Mouse (Mus musculus): ENCODE data around the gene Lyve1.

Lyve1 gene

DNA sequence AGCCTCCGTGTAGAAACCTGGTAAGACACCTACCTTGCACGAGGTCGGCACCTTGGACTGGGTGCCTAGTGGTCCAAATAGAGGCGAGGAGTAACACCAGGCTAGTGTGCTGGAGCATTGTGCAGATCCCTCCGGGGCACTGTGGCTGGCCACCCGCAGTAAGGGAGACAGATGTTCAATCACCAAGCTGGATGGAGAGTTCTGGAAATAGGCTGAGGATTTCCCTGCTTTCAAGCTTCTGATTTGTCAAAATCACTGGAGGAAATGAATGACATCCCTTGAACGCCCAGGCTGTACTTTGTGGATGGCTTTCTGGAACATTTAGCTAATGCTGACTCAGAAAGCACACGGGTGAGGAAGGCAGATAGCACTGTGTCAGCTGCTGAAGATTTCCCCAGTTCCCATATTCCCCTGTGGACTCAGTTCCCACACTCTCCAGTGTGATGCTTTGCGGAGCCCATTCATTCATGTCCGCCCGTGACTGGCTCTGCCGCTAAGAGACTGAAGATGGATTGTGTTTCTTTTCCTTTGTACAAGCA, at the start of gene Lyve1:
TSS of gene Lyve1 (minus strand) at position 489 of the 539 bp plus-strand sequence.
- 71% methylated on average over 12 of the region's 12 CpGs for WGBS

DNA sequence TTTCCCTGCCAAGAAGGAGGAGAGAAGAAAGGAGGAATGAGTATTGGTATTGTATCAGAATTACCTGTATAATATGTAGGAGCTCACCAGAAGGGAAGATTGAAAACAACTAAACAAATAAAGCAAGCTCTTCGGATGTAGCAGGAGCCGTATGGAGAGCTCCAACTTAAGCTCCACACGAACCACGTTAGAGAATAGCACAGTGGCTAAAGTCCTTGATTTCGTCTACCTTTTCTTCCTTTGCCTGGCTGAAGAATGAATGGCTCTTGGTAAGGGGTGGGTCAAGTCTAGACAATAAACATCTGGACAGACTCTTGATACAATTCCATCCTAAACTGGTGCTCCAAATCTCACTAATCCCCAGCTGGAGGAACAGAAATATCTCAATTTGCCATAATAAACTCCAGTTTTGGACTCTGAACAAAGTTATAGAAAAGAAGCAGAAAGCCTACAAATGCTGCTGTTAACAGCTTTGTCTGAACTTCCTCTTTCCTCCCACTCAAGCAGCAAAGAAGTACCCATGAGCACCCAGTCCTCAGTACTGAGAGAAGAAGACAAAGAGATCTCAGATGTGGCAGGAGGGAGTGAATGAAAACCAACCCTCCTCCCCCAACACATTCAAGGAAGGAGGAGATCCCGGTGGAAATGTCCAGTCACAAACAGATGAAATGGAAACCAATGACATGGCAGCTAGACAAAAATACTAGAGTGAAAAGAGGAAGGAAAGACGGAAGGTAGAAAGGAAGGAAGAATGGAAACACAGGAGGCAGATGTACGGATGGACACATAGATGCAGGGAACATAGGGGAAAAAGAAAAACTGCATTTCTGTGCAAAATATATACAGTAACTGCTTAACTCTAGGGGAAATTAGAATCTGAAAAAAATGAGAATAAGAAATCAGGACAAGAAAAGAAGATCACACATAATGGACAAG, 45.4 kb upstream of the Lyve1 start:
- WGBS, result 63% methylated on average over 8 of the region's 8 CpGs

DNA sequence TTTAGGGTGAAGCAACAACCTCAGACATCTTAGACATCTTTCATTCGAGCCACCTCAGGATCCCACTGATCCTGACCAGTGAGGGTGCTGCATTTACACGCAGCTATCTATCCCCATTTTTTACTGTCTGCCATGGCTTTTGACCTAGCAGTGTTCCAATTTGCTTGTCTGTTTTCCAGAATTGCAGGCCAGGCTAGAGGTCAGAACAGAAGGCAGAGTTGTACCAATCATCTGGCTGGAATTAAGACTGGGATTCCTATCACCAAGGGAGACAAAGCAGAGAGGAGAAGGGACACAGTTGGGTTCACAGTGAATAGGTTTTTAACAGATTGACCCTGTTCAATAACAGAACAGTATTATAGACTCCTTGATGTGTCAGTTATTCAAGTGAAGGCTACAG, 43.5 kb upstream of the Lyve1 start:
- 93% methylated on average over 2 of the region's 2 CpGs for WGBS

DNA sequence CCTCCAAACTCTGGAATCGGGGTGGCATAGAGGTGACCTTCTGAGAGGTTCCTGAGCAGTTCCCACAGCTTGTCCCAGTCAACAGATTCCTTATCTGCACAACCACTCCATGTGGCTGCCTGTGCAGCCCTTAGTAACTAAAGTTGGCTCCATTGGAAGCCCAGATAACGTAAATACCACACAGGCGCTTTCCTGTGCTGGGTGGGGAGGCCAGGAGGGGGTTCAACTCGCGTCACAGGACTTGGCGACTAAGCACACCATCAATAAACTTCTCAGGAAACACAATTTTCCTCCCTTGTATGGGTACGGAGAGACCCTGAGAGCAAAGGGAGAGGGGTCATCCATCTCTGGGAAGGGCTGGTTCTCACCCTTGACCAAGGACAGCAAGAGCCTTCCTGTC, 40.2 kb upstream of the Lyve1 start:
- WGBS, result 84% methylated on average over 7 of the region's 7 CpGs

DNA sequence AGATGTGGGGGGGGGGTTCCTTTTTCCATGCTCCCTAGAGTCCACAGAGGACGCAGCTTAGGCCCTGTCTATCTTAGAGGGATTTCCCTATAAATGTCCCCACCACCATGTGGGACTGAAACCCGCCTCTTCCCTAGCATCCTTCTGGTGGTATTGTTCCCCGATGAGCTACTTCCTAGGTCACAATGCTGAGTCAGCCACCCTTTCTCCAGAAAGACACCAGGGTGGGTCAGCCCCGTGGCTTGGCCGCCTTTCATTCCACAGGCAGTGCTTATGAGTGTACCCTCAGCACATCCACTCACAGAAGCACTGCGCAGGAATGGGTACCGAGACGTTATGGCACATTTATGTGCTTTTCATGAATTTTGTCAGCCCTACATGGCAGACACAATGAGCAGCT, 34.2 kb upstream of the Lyve1 start:
- WGBS, result 88% methylated on average over 8 of the region's 8 CpGs

DNA sequence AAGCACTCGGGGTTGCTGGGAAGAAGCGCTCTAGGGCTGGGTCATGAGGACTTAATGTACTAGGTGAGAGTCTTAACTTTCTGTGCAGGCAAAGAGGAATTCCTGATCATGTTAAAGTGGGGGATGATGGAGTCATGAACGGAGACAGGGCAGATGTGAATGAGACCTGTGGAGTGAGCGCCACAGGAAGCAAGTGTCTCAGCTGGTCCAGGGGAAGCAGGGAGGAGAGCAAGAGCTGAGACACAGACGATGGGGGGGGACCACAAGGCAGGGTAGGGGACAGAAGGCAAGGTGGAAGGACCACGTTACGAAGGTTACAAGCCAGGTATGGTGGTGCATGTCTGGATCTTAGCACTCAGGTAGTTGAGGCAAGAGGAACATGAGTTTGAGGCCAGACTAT, 33.4 kb upstream of the Lyve1 start:
- WGBS, result 95% methylated on average over 7 of the region's 7 CpGs

DNA sequence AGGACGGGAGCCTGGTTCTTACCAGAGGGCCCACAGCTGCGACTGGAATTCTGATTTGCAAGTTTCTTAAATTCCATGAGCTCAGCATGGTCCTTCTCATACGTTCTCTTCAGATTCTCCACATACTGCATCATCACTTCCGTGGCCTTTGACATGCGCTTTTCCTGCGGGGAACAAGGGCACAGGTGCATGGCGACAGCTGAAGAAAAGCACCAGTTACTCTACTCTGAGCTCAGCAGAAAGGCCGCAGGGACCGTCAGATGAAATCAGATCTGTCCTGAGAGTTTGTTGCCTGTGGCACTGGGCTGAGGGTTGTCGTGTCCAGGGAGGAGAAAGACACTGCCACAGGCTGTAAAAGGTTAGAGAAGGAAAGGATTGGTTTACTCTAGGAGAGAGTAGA, 32.7 kb upstream of the Lyve1 start:
- WGBS, result 87% methylated on average over 10 of the region's 10 CpGs

DNA sequence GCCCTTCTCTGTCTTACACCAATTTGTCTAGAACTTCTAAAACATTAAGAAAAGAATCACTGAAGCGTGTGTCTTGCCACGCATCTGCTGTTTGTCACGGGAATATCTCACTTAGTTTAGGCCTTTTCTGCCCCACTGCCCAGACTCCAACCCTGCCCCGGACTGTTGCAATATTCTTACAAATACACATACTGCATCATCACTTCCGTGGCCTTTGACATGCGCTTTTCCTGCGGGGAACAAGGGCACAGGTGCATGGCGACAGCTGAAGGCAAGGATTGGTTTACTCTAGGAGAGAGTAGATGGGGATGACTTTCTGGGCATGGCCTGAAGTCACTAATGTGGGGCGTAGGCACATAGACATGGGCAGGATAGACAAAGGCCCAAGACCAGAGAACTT, 31.6 kb upstream of the Lyve1 start:
- WGBS, result 89% methylated on average over 9 of the region's 9 CpGs

DNA sequence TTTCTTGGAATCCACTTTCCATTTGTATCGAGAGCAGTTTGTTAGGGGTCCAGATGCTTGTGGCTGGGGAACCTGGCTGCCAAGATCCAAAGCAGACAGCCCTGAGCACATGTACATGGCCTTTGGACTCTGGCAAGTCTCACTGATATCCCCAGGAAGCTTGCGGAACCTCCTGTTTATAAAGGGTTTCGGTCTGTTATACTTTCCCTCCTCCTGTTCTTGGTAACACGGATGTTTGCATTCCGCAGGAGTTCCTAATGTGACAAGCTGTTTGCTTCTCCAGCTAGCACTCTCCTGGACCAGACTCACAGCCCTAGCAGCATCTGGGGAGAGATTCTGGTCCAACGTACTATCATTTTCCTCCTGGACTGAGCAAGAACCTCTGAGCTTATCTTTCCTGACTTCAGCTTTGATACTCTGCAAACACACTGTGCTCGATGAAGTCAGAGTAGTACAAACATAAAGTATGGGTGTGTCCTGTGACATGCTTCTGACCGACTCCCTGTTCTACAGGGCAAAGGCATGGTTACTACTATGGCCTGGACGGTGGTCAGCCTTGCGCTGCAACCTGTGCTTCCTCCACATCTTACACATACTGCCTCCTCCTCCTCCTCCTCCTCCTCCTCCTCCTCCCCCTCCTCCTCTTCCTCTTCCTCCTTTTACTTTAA, 31.0 kb upstream of the Lyve1 start:
- 71% methylated on average over 10 of the region's 10 CpGs for WGBS

DNA sequence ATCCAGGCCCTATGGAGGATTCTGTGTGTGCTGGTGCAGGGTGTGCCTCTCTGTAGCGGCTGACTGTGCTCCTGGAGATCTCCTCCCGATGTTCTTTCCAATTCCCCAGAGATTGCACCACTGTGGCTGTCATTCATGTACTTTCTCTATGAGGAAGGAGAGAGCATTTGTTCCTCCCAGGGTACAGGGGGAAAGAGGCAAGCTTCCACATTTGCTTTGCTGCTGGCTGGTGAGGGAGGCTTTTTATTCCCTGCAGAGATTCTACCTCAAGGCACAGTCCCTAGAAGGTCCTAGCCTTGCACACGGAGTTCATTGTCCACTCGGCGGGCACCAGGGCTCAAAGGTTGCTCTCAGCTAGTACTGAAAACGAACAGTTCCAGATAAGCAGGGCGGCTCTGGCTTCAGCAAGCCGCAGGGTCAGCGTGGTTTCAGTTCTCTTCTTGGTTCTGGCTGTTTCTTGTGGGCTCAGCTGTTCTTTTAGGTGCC, 28.5 kb upstream of the Lyve1 start:
- WGBS, result 83% methylated on average over 9 of the region's 9 CpGs

DNA sequence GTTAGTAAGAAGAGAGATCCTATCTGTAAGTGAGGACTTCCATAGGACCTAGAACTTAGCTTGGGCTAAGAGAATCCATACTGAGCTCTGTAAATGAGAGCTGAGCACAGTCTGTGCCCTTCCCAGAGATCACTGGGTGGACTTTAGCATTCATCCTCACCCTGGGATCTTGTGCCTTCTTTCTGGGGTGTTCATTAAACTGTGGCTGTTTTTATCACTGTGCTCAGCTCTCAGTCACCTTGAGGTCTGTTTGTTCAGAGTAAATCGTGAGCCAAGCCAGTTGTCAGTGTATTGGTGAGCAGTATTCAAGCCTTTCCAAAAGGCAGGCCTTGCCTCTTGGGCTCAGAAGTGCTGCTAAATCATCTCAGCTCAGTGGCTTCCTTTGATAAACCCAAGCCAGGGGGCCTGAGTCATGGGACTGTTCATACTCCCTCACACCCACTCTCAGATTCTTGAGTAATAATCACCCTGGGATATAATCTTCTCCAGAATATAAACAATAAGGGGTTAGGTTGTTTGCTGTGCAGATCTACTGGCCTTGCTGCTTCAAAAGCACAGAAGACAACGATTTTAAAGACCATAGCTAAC, 18.8 kb upstream of the Lyve1 start:
- WGBS, result 87% methylated on average over 2 of the region's 2 CpGs

DNA sequence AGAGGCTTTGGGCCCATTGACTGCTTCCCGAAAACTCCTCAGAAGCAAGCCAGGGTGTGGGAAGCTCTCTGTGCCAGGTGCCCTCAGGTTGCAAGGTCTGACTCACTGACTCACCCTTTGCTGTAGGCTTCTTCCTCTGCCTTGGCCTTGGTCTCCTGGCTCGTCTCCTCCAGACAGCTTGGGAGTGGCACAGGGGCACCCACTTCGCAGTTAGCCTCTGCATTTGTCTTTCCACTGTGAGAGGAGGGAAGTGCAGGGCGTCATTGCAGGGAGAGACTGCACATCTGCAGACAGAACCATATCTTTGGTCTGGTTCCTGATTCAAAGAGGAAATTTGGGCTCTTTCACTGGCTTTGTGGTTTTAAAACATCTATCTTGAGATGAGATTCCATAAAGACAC, 15.0 kb upstream of the Lyve1 start:
- WGBS, result 81% methylated on average over 4 of the region's 4 CpGs

DNA sequence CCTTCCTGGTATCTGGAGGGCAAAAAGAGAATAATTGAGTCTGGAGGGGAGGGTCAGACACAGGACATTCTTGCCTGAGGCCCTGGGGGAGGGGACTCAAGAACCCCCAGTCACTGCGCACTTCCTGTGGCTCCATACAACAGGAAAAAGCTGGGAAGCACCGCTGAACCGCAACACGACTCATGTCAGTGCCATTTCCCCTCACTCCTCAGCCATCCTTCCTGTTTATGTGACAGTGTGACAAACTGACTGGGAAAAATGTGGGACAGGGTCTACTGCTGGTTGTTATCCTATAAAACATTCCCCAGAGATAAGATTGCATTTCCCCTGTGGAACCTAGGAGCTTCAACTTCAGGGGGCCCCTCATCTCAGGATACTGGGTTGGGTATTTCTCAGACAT, 13.9 kb upstream of the Lyve1 start:
- 93% methylated on average over 4 of the region's 4 CpGs for WGBS

DNA sequence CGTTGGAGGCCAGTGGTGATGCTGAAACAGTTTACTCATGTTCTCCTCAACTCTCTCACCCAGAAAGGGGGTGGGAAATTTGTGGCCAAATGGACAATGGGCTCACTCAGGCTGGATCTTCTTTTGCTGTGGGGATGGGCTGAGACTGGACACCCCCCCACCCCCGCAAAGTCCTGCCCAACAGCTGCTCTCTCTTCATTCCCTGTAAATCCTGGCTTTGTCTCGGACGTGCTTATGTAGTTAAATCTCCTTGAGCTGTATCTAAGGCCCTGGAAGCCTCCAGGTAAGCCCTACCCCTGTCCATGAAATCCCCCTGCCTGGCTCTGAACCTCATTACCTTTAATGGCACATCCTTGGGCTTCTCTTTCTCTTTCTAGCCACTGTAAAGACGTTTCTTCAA, 5.8 kb upstream of the Lyve1 start:
- 87% methylated on average over 5 of the region's 5 CpGs for WGBS

DNA sequence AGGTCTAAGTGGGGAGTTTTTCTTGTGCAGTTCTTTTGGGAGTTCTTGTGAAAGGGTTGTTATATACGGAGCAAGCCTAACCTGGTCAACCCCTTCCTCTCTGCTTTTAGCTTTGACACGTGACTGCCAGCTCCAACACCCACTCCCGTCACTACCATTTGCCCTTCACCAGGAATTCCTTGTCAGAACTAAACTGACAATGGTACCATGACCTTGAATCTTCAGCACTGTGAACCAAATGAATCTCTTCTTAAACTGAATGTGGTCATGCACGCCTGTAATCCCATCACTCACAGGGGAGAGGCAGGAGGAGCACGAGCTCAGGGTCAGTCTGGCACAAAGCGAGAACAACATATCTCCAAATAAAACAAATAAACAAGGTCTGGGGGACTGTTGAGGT, 4.1 kb upstream of the Lyve1 start:
- 96% methylated on average over 6 of the region's 6 CpGs for WGBS

DNA sequence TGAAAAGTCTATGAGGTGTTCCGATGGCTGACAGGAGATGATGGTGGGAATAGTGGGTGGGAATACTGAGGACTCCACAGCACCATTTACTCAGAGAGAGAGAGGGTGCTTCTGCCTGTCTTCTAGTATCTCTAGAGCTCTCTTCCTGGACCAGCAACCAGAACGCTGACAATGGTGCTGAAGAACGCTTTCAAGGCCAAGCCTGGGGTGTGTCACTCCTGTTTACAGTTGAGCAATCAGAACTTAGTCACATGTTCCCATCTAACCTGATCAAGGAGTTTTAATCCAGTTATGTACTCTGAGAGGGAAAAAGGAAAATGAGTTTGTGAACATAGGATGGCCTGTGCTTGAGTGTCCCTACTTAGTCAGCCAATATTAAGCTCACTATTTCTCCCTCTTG, 3.0 kb upstream of the Lyve1 start:
- whole genome bisulfite sequencing, result 92% methylated on average over 3 of the region's 3 CpGs

DNA sequence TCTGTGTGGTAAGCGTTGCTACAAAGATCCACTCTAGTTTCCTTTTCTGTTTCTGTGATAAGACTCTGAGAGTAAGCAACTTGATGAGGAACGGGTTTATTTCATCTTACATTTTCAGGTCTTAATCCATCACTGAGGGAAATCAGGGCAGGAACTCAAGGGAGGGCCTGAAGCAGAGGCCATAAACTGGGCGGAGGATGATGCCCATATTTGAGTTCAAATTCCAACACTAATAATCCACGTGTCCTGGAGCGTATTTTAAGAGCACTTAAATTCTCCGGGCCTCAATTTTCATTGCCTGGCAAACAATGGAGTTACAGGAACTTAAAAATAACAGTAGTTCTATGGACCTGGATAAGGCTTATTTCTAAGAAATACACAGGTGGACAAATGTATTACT, 2.5 kb upstream of the Lyve1 start:
- 87% methylated on average over 6 of the region's 6 CpGs for WGBS

DNA sequence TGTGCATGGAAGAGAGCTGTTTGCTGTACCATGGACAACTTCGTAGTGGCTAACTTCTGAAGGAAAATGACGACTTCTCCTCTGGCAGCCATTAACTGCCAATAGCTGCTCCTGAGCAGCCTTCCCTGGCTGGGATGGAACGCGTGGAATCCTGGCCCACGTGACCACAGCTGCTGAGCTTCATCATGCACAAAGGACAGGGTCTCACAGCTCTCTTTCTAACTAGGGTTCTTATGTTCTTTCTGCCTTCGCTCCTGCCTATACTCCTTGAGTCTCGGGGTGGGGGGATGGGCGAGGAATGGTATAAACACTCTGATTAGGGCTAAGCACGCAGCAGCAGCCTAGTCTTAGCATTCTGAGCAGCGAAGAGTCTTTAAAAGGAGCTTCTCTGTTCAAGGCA, 2.0 kb upstream of the Lyve1 start:
- 67% methylated on average over 10 of the region's 10 CpGs for WGBS

DNA sequence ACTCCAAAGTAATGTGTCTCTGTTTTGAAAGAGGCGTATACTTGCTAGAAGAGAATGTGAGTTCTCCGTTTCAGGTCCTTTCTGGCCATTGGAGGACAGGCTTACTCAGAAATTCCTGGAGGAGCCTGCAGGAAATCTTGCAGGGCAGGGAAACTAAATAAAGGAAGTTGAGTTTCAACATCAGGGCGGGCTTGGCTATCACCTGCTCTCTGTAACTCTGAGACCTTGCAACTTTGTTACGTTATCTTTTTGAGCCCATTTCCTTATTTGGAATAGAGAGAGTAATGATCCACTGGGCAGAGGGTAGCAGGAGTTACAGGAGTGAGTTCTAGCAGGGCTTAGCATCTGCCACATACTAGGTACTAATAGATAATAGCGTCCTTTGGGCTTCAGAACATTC, 2.9 kb downstream of the Lyve1 start:
- 75% methylated on average over 5 of the region's 5 CpGs for WGBS

DNA sequence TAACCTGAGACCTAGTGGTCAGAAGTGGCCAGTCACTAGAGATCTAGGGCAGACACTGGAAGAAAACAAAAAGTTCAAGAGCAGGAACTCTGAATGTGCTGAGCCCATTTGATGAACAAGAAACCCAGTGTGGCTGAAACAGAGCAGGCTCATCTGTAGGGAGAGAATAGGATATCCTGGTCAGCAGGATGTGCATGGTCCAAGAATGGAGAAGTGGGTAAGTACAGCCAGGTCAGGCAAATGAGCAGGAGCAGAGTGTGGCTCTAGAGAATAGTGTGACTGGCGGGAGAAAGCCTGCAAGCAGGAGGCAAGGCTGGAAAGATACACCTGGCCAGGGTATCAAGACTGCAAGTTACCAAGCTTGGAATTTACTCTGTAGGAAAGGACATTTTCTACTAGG, 7.4 kb downstream of the Lyve1 start:
- 88% methylated on average over 1 of the region's 1 CpGs for WGBS

DNA sequence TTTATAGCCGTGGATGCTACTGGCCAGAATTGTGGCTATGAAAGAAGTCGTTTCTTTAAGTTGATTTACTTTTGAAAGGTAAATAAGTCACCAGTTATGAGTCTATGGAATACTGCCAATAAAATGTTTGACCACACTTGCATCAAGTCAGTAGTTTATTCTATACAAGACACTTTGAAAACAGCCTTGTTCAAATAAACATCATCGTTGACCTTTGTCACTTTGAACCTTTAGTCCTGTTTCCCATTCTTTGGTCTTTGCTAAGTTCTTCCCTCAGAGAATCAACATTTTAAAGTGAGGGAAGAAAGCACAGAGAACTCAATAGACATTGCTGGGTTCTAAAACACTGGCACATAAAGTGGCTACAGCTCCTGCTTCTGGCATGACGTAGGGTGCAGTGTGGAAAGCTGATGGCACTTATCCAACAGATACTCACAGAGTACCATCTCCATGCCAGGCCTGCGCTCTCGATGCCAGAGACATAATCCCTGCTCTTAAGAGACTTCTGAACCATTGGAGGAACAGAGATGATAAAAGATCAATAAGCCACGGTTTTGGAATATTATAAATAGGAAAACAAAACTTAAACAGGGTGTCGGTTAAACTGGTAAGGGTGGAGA, 8.0 kb downstream of the Lyve1 start:
- WGBS, result 40% methylated on average over 8 of the region's 8 CpGs

DNA sequence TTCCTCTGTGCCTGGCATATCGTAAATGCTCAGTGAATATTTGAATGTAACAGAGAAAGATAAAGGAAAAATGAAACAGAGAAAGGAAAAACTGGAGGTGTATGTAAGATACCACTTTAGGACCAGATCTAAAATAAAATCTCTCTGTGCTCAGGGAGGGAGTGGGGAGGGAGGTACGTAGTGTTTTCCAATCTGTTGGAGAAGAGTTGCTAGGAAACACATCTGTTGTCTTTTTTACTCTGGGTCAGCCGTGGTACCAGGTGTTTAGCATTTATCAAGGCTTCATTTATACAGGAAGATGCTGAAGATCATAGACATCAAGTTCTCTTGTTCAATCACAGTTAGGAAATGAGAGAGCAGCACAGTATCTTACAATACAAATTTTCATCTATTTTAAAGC, 8.5 kb downstream of the Lyve1 start:
- WGBS, result 37% methylated on average over 3 of the region's 3 CpGs
